Mouse (Mus musculus): ENCODE data around the gene Actb. TPM values are rescaled to one million over a fixed set of nuclear protein-coding genes. Genes with fewer than 3 reads are reported as not detected.
A peak's percentile ranks its signal among the peaks of the same experiment; 100 is the strongest.

Gene Actb
- polyA plus RNA-seq, 1 experiment from 2014 or later, result 5,062 TPM

- no peak overlapping the region for H3K4me3 ChIP-seq (ENCODE audit: low read length)
- H3K27ac ChIP-seq (ENCODE audit: low read length), result no peak overlapping the region
- peaks cover 14% of the 10 kb centered on the region for H3K4me1 ChIP-seq (ENCODE audit: control insufficient read depth, insufficient read depth, low read length)
- no peaks in the 10 kb centered on the region for H3K27me3 ChIP-seq (ENCODE audit: control insufficient read depth, insufficient read depth, low read length)
- no peak overlapping the region for H3K9ac ChIP-seq (ENCODE audit: low read length)
- 85% methylated on average over 5 of the region's 5 CpGs for WGBS
- no peak overlapping the region for H3K4me2 ChIP-seq (ENCODE audit: low read depth, low read length)
- ATAC-seq (replicated peaks; ENCODE audit: extremely low read depth, insufficient read depth, low FRiP score), result no peak
- peaks cover 9% of the 10 kb centered on the region; the same call in 1 of the 2 replicates for H3K36me3 ChIP-seq (ENCODE audit: control insufficient read depth, insufficient read depth)
- no peaks in the 10 kb centered on the region; the same call in 1 of the 2 replicates for H3K9me3 ChIP-seq (replicated peaks; ENCODE audit: control insufficient read depth, low read length)
Measured at GRCm38 (mm10) chr5:142876896-142877295, 29.7 kb downstream of the Actb start.

GRCm38 (mm10) chr5:142875513-142875905 is 31.0 kb downstream of the Actb start:
- WGBS, result 85% methylated on average over 10 of the region's 10 CpGs
- no peak overlapping the region for H3K4me2 ChIP-seq (ENCODE audit: low read depth, low read length)
- H3K4me3 ChIP-seq (ENCODE audit: low read length), result no peak overlapping the region
- H3K27ac ChIP-seq (ENCODE audit: low read length), result no peak overlapping the region
- H3K4me1 ChIP-seq (ENCODE audit: control insufficient read depth, insufficient read depth, low read length), result peaks cover 3% of the 10 kb centered on the region
- no peaks in the 10 kb centered on the region; the same call in 1 of the 2 replicates for H3K9me3 ChIP-seq (replicated peaks; ENCODE audit: control insufficient read depth, low read length)
- no peaks in the 10 kb centered on the region for H3K27me3 ChIP-seq (ENCODE audit: control insufficient read depth, insufficient read depth, low read length)
- H3K9ac ChIP-seq (ENCODE audit: low read length), result no peak overlapping the region
- no peak for ATAC-seq (replicated peaks; ENCODE audit: extremely low read depth, insufficient read depth, low FRiP score)
- peaks cover 13% of the 10 kb centered on the region for H3K36me3 ChIP-seq (ENCODE audit: control insufficient read depth, insufficient read depth)

- Histone ChIP-seq H3K4me1 (ENCODE audit: control insufficient read depth, insufficient read depth, low read length) (peaks cover 3% of the 10 kb centered on the region), H3K9me3 (replicated peaks; ENCODE audit: control insufficient read depth, low read length) (no peaks in the 10 kb centered on the region; the same call in 1 of the 2 replicates), H3K36me3 (ENCODE audit: control insufficient read depth, insufficient read depth) (peaks cover 13% of the 10 kb centered on the region), H3K27me3 (ENCODE audit: control insufficient read depth, insufficient read depth, low read length) (no peaks in the 10 kb centered on the region), H3K4me3 (ENCODE audit: low read length) (no peak overlapping the region), H3K9ac (ENCODE audit: low read length) (no peak overlapping the region), H3K4me2 (ENCODE audit: low read depth, low read length) (no peak overlapping the region), H3K27ac (ENCODE audit: low read length) (no peak overlapping the region)
- WGBS, result 88% methylated on average over 13 of the region's 13 CpGs
- no peak for ATAC-seq (replicated peaks; ENCODE audit: extremely low read depth, insufficient read depth, low FRiP score)
Measured at GRCm38 (mm10) chr5:142874791-142875512, 31.6 kb downstream of the Actb start.

- H3K27me3 ChIP-seq (ENCODE audit: control insufficient read depth, insufficient read depth, low read length), result no peaks in the 10 kb centered on the region
- no peak overlapping the region for H3K4me3 ChIP-seq (ENCODE audit: low read length)
- H3K9me3 ChIP-seq (replicated peaks; ENCODE audit: control insufficient read depth, low read length), result no peaks in the 10 kb centered on the region; the same call in 1 of the 2 replicates
- H3K9ac ChIP-seq (ENCODE audit: low read length), result no peak overlapping the region
- peaks cover 3% of the 10 kb centered on the region for H3K4me1 ChIP-seq (ENCODE audit: control insufficient read depth, insufficient read depth, low read length)
- ATAC-seq (replicated peaks; ENCODE audit: extremely low read depth, insufficient read depth, low FRiP score), result no peak
- H3K36me3 ChIP-seq (ENCODE audit: control insufficient read depth, insufficient read depth), result peaks cover 13% of the 10 kb centered on the region
- 94% methylated on average over 7 of the region's 7 CpGs for WGBS
- H3K4me2 ChIP-seq (ENCODE audit: low read depth, low read length), result no peak overlapping the region
- H3K27ac ChIP-seq (ENCODE audit: low read length), result no peak overlapping the region
Measured at GRCm38 (mm10) chr5:142873718-142874117, 32.8 kb downstream of the Actb start.

GRCm38 (mm10) chr5:142871765-142872164 is 34.8 kb downstream of the Actb start:
- H3K9ac ChIP-seq (ENCODE audit: low read length), result no peak overlapping the region
- ATAC-seq (replicated peaks; ENCODE audit: extremely low read depth, insufficient read depth, low FRiP score), result no peak
- no peak overlapping the region for H3K27ac ChIP-seq (ENCODE audit: low read length)
- no peaks in the 10 kb centered on the region for H3K4me1 ChIP-seq (ENCODE audit: control insufficient read depth, insufficient read depth, low read length)
- H3K4me2 ChIP-seq (ENCODE audit: low read depth, low read length), result no peak overlapping the region
- no peaks in the 10 kb centered on the region; the same call in 1 of the 2 replicates for H3K9me3 ChIP-seq (replicated peaks; ENCODE audit: control insufficient read depth, low read length)
- H3K36me3 ChIP-seq (ENCODE audit: control insufficient read depth, insufficient read depth), result peaks cover 13% of the 10 kb centered on the region
- no peaks in the 10 kb centered on the region for H3K27me3 ChIP-seq (ENCODE audit: control insufficient read depth, insufficient read depth, low read length)
- H3K4me3 ChIP-seq (ENCODE audit: low read length), result no peak overlapping the region
- 52% methylated on average over 12 of the region's 12 CpGs for WGBS

GRCm38 (mm10) chr5:142869463-142869862 is 37.1 kb downstream of the Actb start:
- ATAC-seq (replicated peaks; ENCODE audit: extremely low read depth, insufficient read depth, low FRiP score), result no peak
- no peak overlapping the region for H3K27ac ChIP-seq (ENCODE audit: low read length)
- H3K4me1 ChIP-seq (ENCODE audit: control insufficient read depth, insufficient read depth, low read length), result no peaks in the 10 kb centered on the region
- no peak overlapping the region for H3K4me2 ChIP-seq (ENCODE audit: low read depth, low read length)
- H3K4me3 ChIP-seq (ENCODE audit: low read length), result no peak overlapping the region
- H3K9me3 ChIP-seq (replicated peaks; ENCODE audit: control insufficient read depth, low read length), result no peaks in the 10 kb centered on the region; the same call in 1 of the 2 replicates
- H3K36me3 ChIP-seq (ENCODE audit: control insufficient read depth, insufficient read depth), result peaks cover 10% of the 10 kb centered on the region
- H3K27me3 ChIP-seq (ENCODE audit: control insufficient read depth, insufficient read depth, low read length), result no peaks in the 10 kb centered on the region
- no peak overlapping the region for H3K9ac ChIP-seq (ENCODE audit: low read length)
- 83% methylated on average over 13 of the region's 13 CpGs for WGBS

GRCm38 (mm10) chr5:142857763-142858229 is 48.8 kb downstream of the Actb start:
- Histone ChIP-seq H3K9ac (ENCODE audit: low read length) (peak overlapping the region; percentile 45), H3K9me3 (replicated peaks; ENCODE audit: control insufficient read depth, low read length) (peaks cover 6% of the 10 kb centered on the region; the same call in 1 of the 2 replicates), H3K36me3 (ENCODE audit: control insufficient read depth, insufficient read depth) (no peaks in the 10 kb centered on the region), H3K4me1 (ENCODE audit: control insufficient read depth, insufficient read depth, low read length) (peaks cover 6% of the 10 kb centered on the region; the same call in 1 of the 2 replicates), H3K4me3 (ENCODE audit: low read length) (peak overlapping the region; percentile 5; the same call in 1 of the 2 replicates), H3K27me3 (ENCODE audit: control insufficient read depth, insufficient read depth, low read length) (no peaks in the 10 kb centered on the region), H3K4me2 (ENCODE audit: low read depth, low read length) (peak overlapping the region; percentile 47), H3K27ac (ENCODE audit: low read length) (peak overlapping the region; percentile 7; the same call in 1 of the 2 replicates)
- 0 out of 2 replicates have a peak, but pooled peaks have one; percentile 6 for ATAC-seq (replicated peaks; ENCODE audit: extremely low read depth, insufficient read depth, low FRiP score)
- WGBS, result 48% methylated on average over 16 of the region's 16 CpGs

- H3K27ac ChIP-seq (ENCODE audit: low read length), result no peak overlapping the region
- no peaks in the 10 kb centered on the region for H3K36me3 ChIP-seq (ENCODE audit: control insufficient read depth, insufficient read depth)
- H3K27me3 ChIP-seq (ENCODE audit: control insufficient read depth, insufficient read depth, low read length), result no peaks in the 10 kb centered on the region
- H3K4me3 ChIP-seq (ENCODE audit: low read length), result no peak overlapping the region
- 78% methylated on average over 4 of the region's 4 CpGs for WGBS
- H3K9me3 ChIP-seq (replicated peaks; ENCODE audit: control insufficient read depth, low read length), result peaks cover 6% of the 10 kb centered on the region; the same call in 1 of the 2 replicates
- ATAC-seq (replicated peaks; ENCODE audit: extremely low read depth, insufficient read depth, low FRiP score), result no peak
- no peak overlapping the region for H3K4me2 ChIP-seq (ENCODE audit: low read depth, low read length)
- no peak overlapping the region for H3K9ac ChIP-seq (ENCODE audit: low read length)
- peaks cover 2% of the 10 kb centered on the region; the same call in 1 of the 2 replicates for H3K4me1 ChIP-seq (ENCODE audit: control insufficient read depth, insufficient read depth, low read length)
Measured at GRCm38 (mm10) chr5:142856408-142856807, 50.1 kb downstream of the Actb start.

GRCm38 (mm10) chr5:142854877-142855276 is 51.7 kb downstream of the Actb start:
- no peaks in the 10 kb centered on the region for H3K36me3 ChIP-seq (ENCODE audit: control insufficient read depth, insufficient read depth)
- H3K4me3 ChIP-seq (ENCODE audit: low read length), result no peak overlapping the region
- WGBS, result 74% methylated on average over 10 of the region's 10 CpGs
- no peaks in the 10 kb centered on the region for H3K27me3 ChIP-seq (ENCODE audit: control insufficient read depth, insufficient read depth, low read length)
- no peak overlapping the region for H3K4me2 ChIP-seq (ENCODE audit: low read depth, low read length)
- H3K27ac ChIP-seq (ENCODE audit: low read length), result no peak overlapping the region
- peaks cover 6% of the 10 kb centered on the region; the same call in 1 of the 2 replicates for H3K9me3 ChIP-seq (replicated peaks; ENCODE audit: control insufficient read depth, low read length)
- ATAC-seq (replicated peaks; ENCODE audit: extremely low read depth, insufficient read depth, low FRiP score), result no peak
- peaks cover 2% of the 10 kb centered on the region; the same call in 1 of the 2 replicates for H3K4me1 ChIP-seq (ENCODE audit: control insufficient read depth, insufficient read depth, low read length)
- no peak overlapping the region for H3K9ac ChIP-seq (ENCODE audit: low read length)

All from heart, embryonic 16.5 days (tissue).